Mouse (Mus musculus) hindbrain, embryonic 10.5 days (tissue): ENCODE results near the gene Rfk. TPM values are rescaled to one million over a fixed set of nuclear protein-coding genes. Genes with fewer than 3 reads are reported as not detected.

Experiments
- DNase-seq: peaks from one replicate; pipeline ENCODE4 v3.0.0-alpha.2; 2017; ENCODE audit warnings: low spot score
- H3K27ac ChIP-seq: fragments of 300-500 bp; sonication (generic); 2 replicates; pipeline ENCODE4 v1.5.1; 2016; ENCODE audit warnings: mild to moderate bottlenecking, moderate library complexity
- H3K27me3 ChIP-seq: fragments of 300-500 bp; sonication (generic); 2 replicates; pipeline ENCODE4 v1.6.1; 2016; ENCODE audit warnings: mild to moderate bottlenecking; ENCODE audit not compliant: poor library complexity, insufficient read depth, severe bottlenecking
- H3K36me3 ChIP-seq: fragments of 300-500 bp; sonication (generic); 2 replicates; pipeline ENCODE4 v1.6.1; 2016; ENCODE audit warnings: mild to moderate bottlenecking, moderate library complexity
- H3K4me1 ChIP-seq: fragments of 300-500 bp; sonication (generic); replicated peaks from 2 replicates; pipeline ENCODE4 v1.6.1; 2016; ENCODE audit warnings: mild to moderate bottlenecking
- H3K4me3 ChIP-seq: fragments of 300-500 bp; sonication (generic); 2 replicates; pipeline ENCODE4 v1.5.1; 2016; ENCODE audit warnings: mild to moderate bottlenecking, moderate library complexity
- H3K9me3 ChIP-seq: fragments of 300-500 bp; sonication (generic); 2 replicates; pipeline ENCODE4 v1.6.1; 2016; ENCODE audit warnings: mild to moderate bottlenecking, moderate library complexity
- WGBS: fragments of 180-500 bp; shearing (Covaris S2); methylation state at CpG from one replicate; pipeline ENCODE4 v1.1.7; 2016; 5-methylcytosine and 5-hydroxymethylcytosine counted together
- polyA plus RNA-seq: library from polyadenylated mRNA; unstranded; fragments of >200 nt; fragmentation: Nextera tagmentation; extraction: Ambion mirVana; gene quantifications from 2 replicates; pipeline ENCODE4 v1.2.1, GENCODE M21; 2016

Rfk gene
- polyA plus RNA-seq, 1 experiment from 2014 or later = 71.0 TPM

DNA sequence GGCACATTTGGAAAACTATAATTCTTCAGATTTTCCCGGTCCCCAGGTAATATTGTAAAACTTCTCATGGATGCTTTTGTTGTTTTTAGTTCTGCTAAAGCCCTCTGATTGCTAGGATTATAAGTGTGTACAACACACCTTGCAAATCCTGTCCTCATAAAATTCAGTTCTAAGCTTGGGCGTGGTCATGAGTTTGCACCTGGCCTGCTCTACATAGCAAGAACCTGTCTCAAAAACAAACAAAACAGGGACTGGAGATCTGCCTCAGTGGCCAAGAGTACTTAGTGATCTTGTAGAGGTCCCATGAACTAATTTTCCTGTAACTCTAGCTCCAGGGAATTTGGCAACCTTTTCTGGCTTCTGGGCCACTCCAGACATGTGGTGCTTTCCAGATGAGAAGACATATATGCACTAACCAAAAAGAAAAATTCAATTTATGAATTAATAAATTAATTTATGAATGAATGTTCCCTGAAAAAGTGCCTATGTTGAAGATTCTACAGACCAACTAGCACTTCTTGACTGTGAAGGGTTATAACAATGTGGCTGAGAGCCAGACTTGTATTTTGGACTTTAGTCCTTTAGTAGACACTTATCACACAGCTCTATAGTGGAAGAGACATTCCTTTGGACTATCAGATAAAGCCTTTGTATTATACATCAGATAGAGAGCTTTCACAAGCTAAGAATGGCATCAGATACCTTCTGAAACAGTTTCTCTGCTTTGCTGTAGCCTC lies 34.1 kb downstream of the Rfk start:
- no peaks in the 10 kb centered on the region for H3K9me3 ChIP-seq
- no peak overlapping the region for H3K4me3 ChIP-seq
- H3K27ac ChIP-seq = no peak overlapping the region
- H3K27me3 ChIP-seq = no peaks in the 10 kb centered on the region
- no peaks in the 10 kb centered on the region for H3K36me3 ChIP-seq
- no peaks in the 10 kb centered on the region for H3K4me1 ChIP-seq
- 91% methylated on average over 2 of the region's 2 CpGs for WGBS
- DNase-seq = no peak

DNA sequence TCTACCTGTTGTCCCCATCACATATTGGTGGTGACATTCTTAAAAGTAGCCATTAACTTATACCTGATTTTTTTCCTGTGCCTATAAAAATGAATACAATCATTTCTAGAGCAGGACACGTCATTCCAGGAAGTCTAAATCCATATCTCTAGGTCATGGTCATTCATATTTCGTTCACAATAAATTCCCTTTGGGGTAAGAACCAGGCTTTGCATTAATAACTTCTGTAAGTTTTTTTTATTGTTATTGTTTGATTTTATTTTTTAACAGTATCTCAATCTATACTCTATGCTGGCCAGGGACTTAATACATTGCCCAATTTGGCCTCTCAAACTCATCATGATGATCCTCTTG lies 34.7 kb downstream of the Rfk start:
- Histone ChIP-seq H3K27ac (no peak overlapping the region), H3K4me3 (no peak overlapping the region), H3K4me1 (no peaks in the 10 kb centered on the region), H3K27me3 (no peaks in the 10 kb centered on the region), H3K36me3 (no peaks in the 10 kb centered on the region), H3K9me3 (no peaks in the 10 kb centered on the region)
- no peak for DNase-seq
- 93% methylated on average over 2 of the region's 2 CpGs for WGBS

DNA sequence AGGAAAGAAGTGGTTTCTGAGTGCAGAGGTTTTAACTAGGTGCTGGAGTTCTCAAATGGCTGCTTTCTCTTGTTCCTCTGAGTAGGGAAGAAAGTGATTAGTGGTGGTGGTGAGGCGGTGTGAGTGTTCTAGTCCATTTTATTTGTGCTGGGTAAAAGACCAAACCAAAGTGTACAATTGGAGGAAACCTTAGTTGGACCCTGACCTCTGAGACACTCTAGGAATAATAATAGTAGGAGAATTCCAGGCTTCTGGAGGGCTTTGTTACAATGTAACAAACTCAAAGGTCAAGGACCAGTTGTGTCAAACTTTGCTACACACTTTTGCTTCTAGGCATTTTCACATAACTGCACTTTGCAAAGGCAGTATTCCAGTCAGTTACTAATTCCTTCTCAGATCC lies 42.8 kb downstream of the Rfk start:
- 86% methylated on average over 1 of the region's 1 CpGs for WGBS

DNA sequence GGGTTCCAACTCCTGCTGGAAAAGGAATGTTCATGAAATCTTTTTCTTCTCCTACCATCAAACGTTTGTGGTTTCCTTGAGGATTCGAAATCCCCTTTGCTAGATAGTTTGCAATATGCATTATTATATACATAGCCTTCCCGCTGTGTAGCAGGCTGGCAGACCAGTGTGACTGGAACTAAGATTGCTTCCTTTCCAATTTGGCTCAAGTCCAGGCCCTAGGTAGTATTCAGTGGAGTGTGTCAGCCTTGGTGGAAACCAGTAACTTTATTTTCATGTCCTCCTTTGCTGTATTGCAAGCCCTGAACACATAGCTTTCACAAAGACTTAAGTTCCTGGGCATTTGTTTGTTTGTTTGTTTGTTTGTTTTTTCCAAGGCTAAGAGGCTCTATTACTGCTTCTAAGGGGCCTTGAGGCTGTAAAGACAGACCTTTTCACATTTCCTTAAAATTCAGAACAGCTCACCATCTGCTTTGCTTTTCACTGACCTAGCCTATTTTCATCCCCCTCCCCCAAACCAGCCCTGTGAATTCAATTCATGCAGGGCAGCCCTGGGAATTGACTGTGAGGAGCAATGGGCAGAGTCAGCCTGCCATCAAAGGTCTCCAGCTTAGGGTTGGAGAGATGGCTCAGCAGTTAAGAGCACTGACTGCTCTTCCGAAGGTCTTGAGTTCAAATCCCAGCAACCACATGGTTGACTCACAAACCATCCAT lies 45.8 kb downstream of the Rfk start:
- H3K9me3 ChIP-seq = no peaks in the 10 kb centered on the region
- no peaks in the 10 kb centered on the region for H3K27me3 ChIP-seq
- DNase-seq = no peak
- no peak overlapping the region for H3K4me3 ChIP-seq
- 78% methylated on average over 4 of the region's 4 CpGs for WGBS
- no peak overlapping the region for H3K27ac ChIP-seq
- H3K36me3 ChIP-seq = no peaks in the 10 kb centered on the region
- no peaks in the 10 kb centered on the region for H3K4me1 ChIP-seq

More for the DNA sequence above, 42.8 kb downstream of the Rfk start:
- Histone ChIP-seq H3K27ac (no peak overlapping the region), H3K9me3 (no peaks in the 10 kb centered on the region), H3K36me3 (no peaks in the 10 kb centered on the region), H3K4me1 (no peaks in the 10 kb centered on the region), H3K4me3 (no peak overlapping the region), H3K27me3 (no peaks in the 10 kb centered on the region)
- DNase-seq = no peak

DNA sequence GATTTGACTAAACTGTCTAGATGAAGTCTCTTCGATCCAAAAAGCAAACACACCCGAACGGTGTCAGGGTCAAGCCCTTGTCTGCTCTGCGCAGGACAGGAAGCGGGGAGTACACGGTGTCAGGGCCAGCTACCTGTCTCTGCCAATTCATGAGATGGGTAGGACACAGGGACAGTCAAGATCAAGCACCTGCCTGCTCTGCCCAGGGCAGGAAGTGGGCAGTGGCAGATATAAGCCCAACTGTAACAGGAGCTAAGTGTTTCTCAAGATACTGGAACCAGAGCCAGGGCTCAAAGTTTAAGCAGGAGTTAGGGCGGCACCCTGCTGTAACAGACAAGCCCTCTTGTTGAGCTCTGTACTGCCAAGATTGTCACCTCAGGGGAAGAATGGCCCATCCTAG lies 49.7 kb downstream of the Rfk start:
- Histone ChIP-seq H3K9me3 (no peaks in the 10 kb centered on the region), H3K4me1 (no peaks in the 10 kb centered on the region), H3K4me3 (no peak overlapping the region), H3K36me3 (no peaks in the 10 kb centered on the region), H3K27me3 (no peaks in the 10 kb centered on the region), H3K27ac (no peak overlapping the region)
- no peak for DNase-seq
- 90% methylated on average over 7 of the region's 7 CpGs for WGBS

Other genes with a start within 250 kb of the Rfk start
- gene Gcnt1, start 21.2 kb upstream of the Rfk start, polyA plus RNA-seq = 3.7 and 4.9 TPM in 2 replicates